Mouse (Mus musculus): ENCODE measurements around the gene Armc10. TPM values are rescaled to one million over a fixed set of nuclear protein-coding genes. Genes with fewer than 3 reads are reported as not detected.
"Not testable (repeated sequence)": the region's sequence is repeated elsewhere in the genome, so short reads cannot be mapped to it uniquely, and the experiment has no call there.

The Armc10 gene
- total RNA-seq, 2 experiments from 2014 or later = 20.8 to 24.0 TPM

DNA sequence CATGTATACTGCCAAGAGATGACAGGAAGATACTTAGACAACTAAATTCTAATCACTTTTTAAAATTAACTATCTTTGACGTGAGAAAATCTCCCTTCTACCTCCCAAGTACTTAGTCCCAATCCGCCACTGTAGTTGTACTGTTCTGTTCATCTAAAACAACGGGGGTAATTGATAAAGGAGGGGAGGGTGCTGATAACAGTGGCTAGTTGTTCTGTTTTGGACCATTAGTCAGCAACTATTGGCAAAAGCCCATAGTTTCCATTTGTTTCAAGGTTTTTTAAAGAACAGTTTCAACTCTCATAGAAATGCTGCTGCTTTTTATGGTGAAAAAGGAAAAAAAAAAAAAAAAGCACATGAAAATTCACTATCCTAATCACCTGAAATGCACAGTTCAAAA, 58.1 kb downstream of the Armc10 start:
- DNase-seq = no peak

GRCm38 (mm10) chr5:21706546-21706945, 60.9 kb downstream of the Armc10 start:
- DNase-seq = no peak

- DNase-seq = not testable (repeated sequence)
These were observed 62.4 kb downstream of the Armc10 start for GRCm38 (mm10) chr5:21708011-21708410.

Other genes starting within 250 kb of the Armc10 start
- under 1 TPM; 0.15 to 0.51 TPM for gene Ccdc146, start 221.1 kb upstream of the Armc10 start, total RNA-seq (2021)
- gene Fam185a, start 220.9 kb upstream of the Armc10 start, total RNA-seq (2021) = 10 to 100 TPM; 12.3 to 13.2 TPM
- gene Lrrc17, start 102.3 kb upstream of the Armc10 start, total RNA-seq (2021) = under 1 TPM; 0.15 to 0.25 TPM
- gene Fbxl13, start 179 bp upstream of the Armc10 start, total RNA-seq (2021) = under 1 TPM in 1 of 2 experiments, not detected in 1; 0.28 TPM
- gene Napepld, start 55.6 kb downstream of the Armc10 start, total RNA-seq (2021) = 10 to 100 TPM; 28.7 to 36.1 TPM
- gene Pmpcb, start 91.3 kb downstream of the Armc10 start, total RNA-seq (2021) = 10 to 100 TPM; 72.3 to 78.0 TPM
- gene Dnajc2, start 139.4 kb downstream of the Armc10 start, total RNA-seq (2021) = 10 to 100 TPM; 31.6 to 32.8 TPM
- gene Psmc2, start 139.5 kb downstream of the Armc10 start, total RNA-seq (2021) = 100 to 1,000 TPM; 114 TPM
- gene Slc26a5, start 219.8 kb downstream of the Armc10 start, total RNA-seq (2021) = not detected

Data from layer of hippocampus, postnatal 36 days (tissue).